22 mouse cellular contexts compared by ENCODE assay signal in the genomic region with DNA sequence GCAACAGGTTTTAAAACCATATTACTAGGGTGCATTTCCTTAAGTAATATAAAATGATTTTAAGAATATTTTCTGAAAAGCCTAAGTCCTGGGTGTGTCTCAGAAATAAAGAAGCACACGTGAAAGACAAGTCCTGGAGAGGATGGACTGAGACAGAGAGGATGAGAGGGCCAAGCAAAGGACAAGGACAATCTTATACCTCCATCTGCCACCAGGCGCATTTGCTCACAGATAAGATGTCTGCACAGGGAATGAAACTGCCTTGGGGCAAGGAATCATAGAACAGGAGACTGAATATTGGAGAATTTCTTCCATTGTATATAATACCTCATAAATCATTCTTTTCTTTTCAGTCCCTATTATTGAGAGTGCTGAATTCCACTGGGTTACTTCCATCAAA.
DNase-seq lines count a peak whose midpoint lies in the region; ATAC-seq and TF ChIP-seq lines count a peak whose summit lies in the region.
"Had no signal": no experiment of that assay in that cellular context is flagged by ENCODE, and none has a peak within 500 bp of the region (broad histone marks: within the 10 kb centered on the region; RNA-seq: fewer than 3 reads in every experiment).

No protein-coding gene starts in this region.

- no peak overlapping the region for H3K4me3 ChIP-seq in stomach, embryonic 14.5 days (ENCODE audit: low read depth, low read length)
- no peak overlapping the region for H3K4me3 ChIP-seq in stomach, postnatal 0 days (ENCODE audit: low read depth, low read length)
- H3K4me3 ChIP-seq in liver, embryonic 14.5 days (ENCODE audit: insufficient read depth in 1 of 2, low read depth in 2 of 2, low read length in 2 of 2), result no peak overlapping the region
- H3K4me3 ChIP-seq in limb, embryonic 10.5 days, result no peak overlapping the region
- H3K4me3 ChIP-seq: embryonic facial prominence, embryonic 13.5 days; forebrain, embryonic 10.5 days; hindbrain, embryonic 12.5 days had no signal

- H3K36me3 ChIP-seq in stomach, embryonic 14.5 days (ENCODE audit: control insufficient read depth, insufficient read depth, low read length), result no peaks in the 10 kb centered on the region
- H3K36me3 ChIP-seq in stomach, postnatal 0 days (ENCODE audit: control insufficient read depth, insufficient read depth, low read length), result no peaks in the 10 kb centered on the region; the same call in 1 of the 2 replicates
- H3K36me3 ChIP-seq in liver, embryonic 14.5 days (replicated peaks; ENCODE audit: control insufficient read depth, insufficient read depth, low read depth), result no peaks in the 10 kb centered on the region
- no peaks in the 10 kb centered on the region for H3K36me3 ChIP-seq in limb, embryonic 10.5 days
- H3K36me3 ChIP-seq: embryonic facial prominence, embryonic 13.5 days; forebrain, embryonic 10.5 days had no signal

- WGBS in stomach, embryonic 14.5 days, result 82% methylated on average over 2 of the region's 2 CpGs
- 79% methylated on average over 2 of the region's 2 CpGs for WGBS in stomach, postnatal 0 days
- 34% methylated on average over 2 of the region's 2 CpGs for WGBS in liver, embryonic 14.5 days (ENCODE audit: insufficient replicate concordance)
- 86% methylated on average over 2 of the region's 2 CpGs for WGBS in limb, embryonic 10.5 days

- no peaks in the 10 kb centered on the region for H3K4me1 ChIP-seq in stomach, embryonic 14.5 days (ENCODE audit: control insufficient read depth, insufficient read depth, low read length)
- H3K4me1 ChIP-seq in stomach, postnatal 0 days (replicated peaks; ENCODE audit: control insufficient read depth, insufficient read depth), result no peaks in the 10 kb centered on the region
- peaks cover 25 to 34% of the 10 kb centered on the region in 2 experiments for H3K4me1 ChIP-seq in liver, embryonic 14.5 days (replicated peaks; ENCODE audit: control insufficient read depth in 2 of 2, insufficient read depth in 2 of 2, low read length in 1 of 2)
- H3K4me1 ChIP-seq in limb, embryonic 10.5 days, result no peaks in the 10 kb centered on the region
- H3K4me1 ChIP-seq: embryonic facial prominence, embryonic 13.5 days; forebrain, embryonic 10.5 days; hindbrain, embryonic 12.5 days had no signal

- DNase-seq in stomach, postnatal 0 days (ENCODE audit: low spot score), result no peak
- DNase-seq in liver, result peak; percentile 76
- DNase-seq in liver, embryonic 14.5 days (ENCODE audit: low read depth in 3 of 3, low spot score in 3 of 3), result peak; percentile 64 to 79 (median 73)
- no peak for DNase-seq in limb, embryonic 10.5 days (ENCODE audit: low spot score)
- DNase-seq in thymus, postnatal 25 days, result no peak
- DNase-seq in right cerebral cortex, adult 18-20 months, result no peak
- DNase-seq: adrenal gland, adult 2 months; adrenal gland, postnatal 25 days; cerebellum, adult 11 months; cerebellum, adult 8-10 months; cerebellum, postnatal 14 days; gastrocnemius, postnatal 36 days; heart, adult 11 months; heart, postnatal 10 days; heart, postnatal 4 days had no signal

- no peak for TF ChIP-seq CTCF in stomach, postnatal 0 days (IDR thresholded peaks at IDR 0.05; ENCODE audit: low read depth)
- peak; percentile 31; the same call in 1 of the 2 replicates for TF ChIP-seq CTCF in liver, embryonic 14.5 days (IDR thresholded peaks at IDR 0.05; ENCODE audit: low read depth)

- no peak overlapping the region for H3K9ac ChIP-seq in stomach, embryonic 14.5 days (replicated peaks; ENCODE audit: low read depth, low read length)
- H3K9ac ChIP-seq in stomach, postnatal 0 days (ENCODE audit: low read length), result no peak overlapping the region
- peak overlapping the region; percentile 51 for H3K9ac ChIP-seq in liver, embryonic 14.5 days (replicated peaks)
- H3K9ac ChIP-seq: embryonic facial prominence, embryonic 13.5 days; hindbrain, embryonic 12.5 days had no signal

- TF ChIP-seq EP300 in stomach, postnatal 0 days (optimal IDR thresholded peaks at IDR 0.05), result no peak
- TF ChIP-seq EP300 in liver, embryonic 14.5 days (IDR thresholded peaks at IDR 0.05; ENCODE audit: low read depth), result peak; percentile 87

- H3K27me3 ChIP-seq in stomach, embryonic 14.5 days (ENCODE audit: control insufficient read depth, insufficient read depth, low read length), result no peaks in the 10 kb centered on the region
- no peaks in the 10 kb centered on the region for H3K27me3 ChIP-seq in stomach, postnatal 0 days (ENCODE audit: control insufficient read depth, insufficient read depth, low read length)
- H3K27me3 ChIP-seq in liver, embryonic 14.5 days (ENCODE audit: control insufficient read depth, insufficient read depth, low read length), result no peaks in the 10 kb centered on the region
- no peaks in the 10 kb centered on the region for H3K27me3 ChIP-seq in limb, embryonic 10.5 days (ENCODE audit: low read depth, poor library complexity, severe bottlenecking)
- H3K27me3 ChIP-seq: embryonic facial prominence, embryonic 13.5 days; hindbrain, embryonic 12.5 days; Patski had no signal

- no peaks in the 10 kb centered on the region for H3K9me3 ChIP-seq in stomach, embryonic 14.5 days (ENCODE audit: control insufficient read depth, low read depth, low read length)
- H3K9me3 ChIP-seq in stomach, postnatal 0 days (ENCODE audit: control insufficient read depth, low read length), result no peaks in the 10 kb centered on the region
- H3K9me3 ChIP-seq in liver, embryonic 14.5 days (ENCODE audit: control insufficient read depth, low read length), result no peaks in the 10 kb centered on the region
- H3K9me3 ChIP-seq in limb, embryonic 10.5 days (replicated peaks), result no peaks in the 10 kb centered on the region
- H3K9me3 ChIP-seq: embryonic facial prominence, embryonic 13.5 days; forebrain, embryonic 10.5 days; hindbrain, embryonic 12.5 days had no signal

- H3K27ac ChIP-seq in stomach, embryonic 14.5 days (ENCODE audit: low read length), result no peak overlapping the region
- no peak overlapping the region for H3K27ac ChIP-seq in stomach, postnatal 0 days (replicated peaks)
- H3K27ac ChIP-seq in liver, embryonic 14.5 days, result peak overlapping the region; percentile 77
- H3K27ac ChIP-seq in limb, embryonic 10.5 days, result no peak overlapping the region
- H3K27ac ChIP-seq: embryonic facial prominence, embryonic 13.5 days; forebrain, embryonic 10.5 days; hindbrain, embryonic 12.5 days had no signal

- ATAC-seq in stomach, embryonic 14.5 days (ENCODE audit: insufficient number of reproducible peaks, insufficient read depth, low FRiP score, low read depth), result 0 out of 2 replicates have a peak, but pooled peaks have one; percentile 33
- ATAC-seq in stomach, postnatal 0 days (ENCODE audit: low FRiP score, low TSS enrichment), result no peak
- peak; percentile 83 for ATAC-seq in liver, embryonic 14.5 days (ENCODE audit: insufficient read depth)
- 0 out of 2 replicates have a peak, but pooled peaks have one; percentile 47 for ATAC-seq in megakaryocyte-erythroid progenitor cell, adult 5-6 weeks (replicated peaks; ENCODE audit: low FRiP score, low TSS enrichment, poor library complexity, severe bottlenecking)
- ATAC-seq: forebrain, embryonic 14.5 days; Patski had no signal

- H3K4me2 ChIP-seq in stomach, embryonic 14.5 days (replicated peaks; ENCODE audit: low read depth, low read length), result no peak overlapping the region
- H3K4me2 ChIP-seq in stomach, postnatal 0 days (replicated peaks; ENCODE audit: low read depth), result no peak overlapping the region
- H3K4me2 ChIP-seq in liver, embryonic 14.5 days (ENCODE audit: low read depth), result peak overlapping the region; percentile 42
- H3K4me2 ChIP-seq: embryonic facial prominence, embryonic 13.5 days; hindbrain, embryonic 12.5 days had no signal

Comparison
In these comparisons a context has a peak if more than half of its experiments do, and no peak if none do; other contexts are left out.
1. DNase-seq: peak in liver (single experiment) and liver, embryonic 14.5 days (3 of 3); none in stomach, postnatal 0 days (single experiment), limb, embryonic 10.5 days (single experiment), thymus, postnatal 25 days (single experiment) and right cerebral cortex, adult 18-20 months (single experiment).